Mouse (Mus musculus) midbrain, embryonic 16.5 days (tissue): ENCODE data around the gene Olfr982. TPM values are rescaled to one million over a fixed set of nuclear protein-coding genes. Genes with fewer than 3 reads are reported as not detected.

Experiments
- ATAC-seq: fragments of 200-750 bp; cut with Nextera tagmentation; 2 replicates; pipeline ENCODE4 v1.8.0; 2017; ENCODE audit warnings: moderate TSS enrichment
- H3K27ac ChIP-seq: fragments of 300-500 bp; sonication (generic); 2 replicates; pipeline ENCODE4 v1.5.1; 2014; ENCODE audit warnings: mild to moderate bottlenecking, low read length, mixed read lengths
- H3K27me3 ChIP-seq: fragments of 300-500 bp; sonication (generic); 2 replicates; pipeline ENCODE4 v1.6.1; 2014; ENCODE audit warnings: low read depth, low read length, mixed read lengths; ENCODE audit not compliant: control insufficient read depth, insufficient read depth
- H3K36me3 ChIP-seq: fragments of 300-500 bp; sonication (generic); 2 replicates; pipeline ENCODE4 v1.6.1; 2014; ENCODE audit warnings: mild to moderate bottlenecking, low read length, moderate library complexity, mixed read lengths; ENCODE audit not compliant: control insufficient read depth, insufficient read depth
- H3K4me1 ChIP-seq: fragments of 300-500 bp; sonication (generic); 2 replicates; pipeline ENCODE4 v1.6.1; 2014; ENCODE audit warnings: mild to moderate bottlenecking, low read length, mixed read lengths; ENCODE audit not compliant: control insufficient read depth, insufficient read depth
- H3K4me2 ChIP-seq: fragments of 300-500 bp; sonication (generic); 2 replicates; pipeline ENCODE4 v1.6.1; 2014; ENCODE audit warnings: mild to moderate bottlenecking, low read length, mixed read lengths
- H3K4me3 ChIP-seq: fragments of 300-500 bp; sonication (generic); 2 replicates; pipeline ENCODE4 v1.5.1; 2014; ENCODE audit warnings: low read depth, mild to moderate bottlenecking, low read length, moderate library complexity, mixed read lengths
- H3K9ac ChIP-seq: fragments of 300-500 bp; sonication (generic); 2 replicates; pipeline ENCODE4 v1.6.1; 2014; ENCODE audit warnings: low read depth, low read length, mixed read lengths
- H3K9me3 ChIP-seq: fragments of 300-500 bp; sonication (generic); replicated peaks from 2 replicates; pipeline ENCODE4 v1.6.1; 2014; ENCODE audit warnings: mild to moderate bottlenecking, low read length, mixed read lengths; ENCODE audit not compliant: control insufficient read depth, poor library complexity, severe bottlenecking
- WGBS: fragments of 180-500 bp; shearing (Covaris S2); extraction: QIAGEN DNeasy Blood & Tissue Kit; methylation state at CpG from one replicate; pipeline ENCODE4 v1.1.7; 2014; 5-methylcytosine and 5-hydroxymethylcytosine counted together
- polyA plus RNA-seq: library from polyadenylated mRNA; unstranded; fragments of >200 nt; fragmentation: Nextera tagmentation; extraction: Ambion mirVana; gene quantifications from 2 replicates; pipeline ENCODE4 v1.2.1, GENCODE M21; 2015

Gene Olfr982
- not detected in 2 replicates for polyA plus RNA-seq

DNA sequence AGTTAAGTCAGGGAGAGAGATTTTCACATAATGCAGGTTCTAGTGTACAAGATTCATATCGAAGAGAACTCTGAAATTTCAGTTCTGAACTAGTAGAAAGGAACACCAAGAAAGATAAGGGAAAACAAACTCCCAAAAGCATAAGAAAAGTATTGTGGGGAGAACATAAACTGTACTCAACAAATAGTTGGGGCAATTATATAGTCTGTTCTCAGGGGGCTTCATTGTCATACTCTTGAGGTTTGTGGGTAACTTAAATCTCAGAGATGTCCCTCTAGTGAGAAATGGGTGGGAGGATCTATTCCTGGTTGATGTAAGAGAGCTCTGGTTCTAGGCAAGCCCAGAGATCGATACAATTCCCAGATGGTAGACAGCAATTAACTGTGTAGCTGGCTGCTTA, at the start of gene Olfr982:
Olfr982 (plus strand) TSS at position 301 of the 400 bp plus-strand sequence.
- Histone ChIP-seq H3K27me3 (no peaks in the 10 kb centered on the region), H3K9ac (no peak within 1 kb of the TSS), H3K4me3 (no peak within 1 kb of the TSS), H3K9me3 (no peaks in the 10 kb centered on the region), H3K4me1 (no peaks in the 10 kb centered on the region), H3K4me2 (no peak within 1 kb of the TSS), H3K27ac (no peak within 1 kb of the TSS), H3K36me3 (no peaks in the 10 kb centered on the region)
- WGBS, result 79% methylated on average over 2 of the region's 2 CpGs
- no peak for ATAC-seq

DNA sequence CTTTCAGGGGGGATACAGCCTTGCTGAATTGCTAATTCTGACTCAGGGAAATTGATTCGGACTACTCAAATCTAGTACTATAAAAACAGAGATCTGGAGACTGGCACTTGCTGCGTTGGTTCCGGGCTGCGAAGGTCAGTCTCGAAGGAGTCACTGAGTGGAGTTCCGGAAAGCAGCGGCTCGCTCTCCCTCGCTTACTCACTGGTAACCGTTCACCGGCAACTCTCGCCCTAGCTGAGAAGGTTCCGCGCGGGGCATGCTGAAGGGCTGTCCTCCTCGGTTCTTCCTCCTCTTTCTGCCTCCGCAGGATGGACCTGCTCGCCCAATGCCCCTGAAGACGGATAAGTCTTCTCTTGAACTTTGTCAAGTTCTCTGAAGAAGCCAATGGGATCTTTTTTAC, 23.5 kb upstream of the Olfr982 start:
- Histone ChIP-seq H3K27ac (no peak overlapping the region), H3K9ac (no peak overlapping the region), H3K36me3 (no peaks in the 10 kb centered on the region), H3K4me1 (no peaks in the 10 kb centered on the region), H3K27me3 (no peaks in the 10 kb centered on the region), H3K9me3 (no peaks in the 10 kb centered on the region), H3K4me3 (no peak overlapping the region), H3K4me2 (no peak overlapping the region)
- WGBS, result 96% methylated on average over 19 of the region's 19 CpGs
- no peak for ATAC-seq

DNA sequence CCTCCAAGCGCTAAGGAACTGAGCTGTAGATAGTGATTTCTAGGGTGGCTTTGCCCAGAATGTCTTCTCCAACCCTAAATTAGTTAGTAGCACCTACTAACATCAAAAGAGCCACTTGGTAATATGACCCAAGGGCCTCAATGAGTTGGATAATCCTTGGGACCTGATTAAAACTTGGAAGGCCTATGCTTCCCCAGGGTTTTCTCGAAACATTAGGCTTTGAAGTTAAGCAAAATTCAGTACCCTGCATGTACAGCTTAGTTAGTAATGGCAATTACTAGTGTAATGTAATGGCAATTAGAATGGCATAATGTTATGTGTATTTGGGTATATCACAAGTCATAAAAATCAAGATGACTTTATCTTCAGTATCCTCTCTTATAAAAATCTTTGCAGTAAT, 19.9 kb downstream of the Olfr982 start, which contains the start of gene Olfr983:
Olfr983 (minus strand) TSS at position 101 of the 400 bp plus-strand sequence.
- Histone ChIP-seq H3K4me2 (no peak within 1 kb of the TSS), H3K4me3 (no peak within 1 kb of the TSS), H3K36me3 (no peaks in the 10 kb centered on the region), H3K27me3 (no peaks in the 10 kb centered on the region), H3K27ac (no peak within 1 kb of the TSS), H3K9ac (no peak within 1 kb of the TSS), H3K4me1 (no peaks in the 10 kb centered on the region), H3K9me3 (no peaks in the 10 kb centered on the region)
- no peak for ATAC-seq
- WGBS, result 80% methylated on average over 2 of the region's 2 CpGs

DNA sequence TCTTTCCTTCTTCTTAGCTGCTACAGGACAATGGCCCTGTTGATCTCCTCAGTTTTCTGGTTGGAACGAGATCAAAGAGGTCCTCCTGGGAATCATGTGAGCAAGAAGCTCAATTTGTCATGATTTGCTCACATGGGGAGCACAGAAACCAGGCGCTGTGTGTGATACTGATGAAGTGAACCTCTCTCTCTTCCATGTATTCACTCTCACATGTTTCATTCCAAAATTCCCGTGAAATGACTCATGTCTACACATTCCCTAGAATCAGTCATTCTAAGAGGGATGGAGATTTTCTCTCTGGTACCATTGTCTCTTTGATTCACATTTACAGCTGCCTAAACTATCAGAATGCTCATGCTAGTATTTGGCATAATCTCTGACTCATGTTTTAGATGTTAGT, 21.1 kb downstream of the Olfr982 start:
- Histone ChIP-seq H3K9me3 (no peaks in the 10 kb centered on the region), H3K36me3 (no peaks in the 10 kb centered on the region), H3K4me3 (no peak overlapping the region), H3K27ac (no peak overlapping the region), H3K27me3 (no peaks in the 10 kb centered on the region), H3K4me1 (no peaks in the 10 kb centered on the region), H3K4me2 (no peak overlapping the region), H3K9ac (no peak overlapping the region)
- WGBS, result 62% methylated on average over 3 of the region's 3 CpGs
- ATAC-seq, result no peak

DNA sequence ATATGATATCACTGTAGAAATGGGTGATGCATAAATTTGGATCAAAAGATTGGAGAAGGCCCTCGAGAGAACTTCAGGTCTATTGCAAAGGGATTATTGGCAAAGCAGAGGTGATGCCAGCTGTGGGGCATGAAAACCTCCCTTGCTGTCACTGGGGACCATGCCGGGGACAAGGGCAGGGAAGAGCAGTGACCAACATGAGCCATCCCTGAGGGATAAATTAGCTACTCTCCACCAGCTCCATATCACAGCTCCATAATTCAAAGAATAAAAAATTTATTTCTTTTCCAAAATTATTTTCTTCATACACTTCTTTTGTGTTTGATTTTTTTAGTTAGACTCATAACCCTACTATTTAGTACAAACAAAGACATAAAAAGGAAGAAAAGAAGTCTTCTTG, 40.5 kb downstream of the Olfr982 start, which contains the start of gene Olfr984:
Olfr984 (minus strand) TSS at position 101 of the 400 bp plus-strand sequence.
- no peaks in the 10 kb centered on the region for H3K36me3 ChIP-seq
- no peaks in the 10 kb centered on the region for H3K27me3 ChIP-seq
- no peak for ATAC-seq
- H3K4me2 ChIP-seq, result no peak within 1 kb of the TSS
- no peaks in the 10 kb centered on the region for H3K4me1 ChIP-seq
- H3K9ac ChIP-seq, result no peak within 1 kb of the TSS
- no peak within 1 kb of the TSS for H3K27ac ChIP-seq
- WGBS, result 89% methylated on average over 2 of the region's 2 CpGs
- H3K9me3 ChIP-seq, result no peaks in the 10 kb centered on the region
- H3K4me3 ChIP-seq, result no peak within 1 kb of the TSS

DNA sequence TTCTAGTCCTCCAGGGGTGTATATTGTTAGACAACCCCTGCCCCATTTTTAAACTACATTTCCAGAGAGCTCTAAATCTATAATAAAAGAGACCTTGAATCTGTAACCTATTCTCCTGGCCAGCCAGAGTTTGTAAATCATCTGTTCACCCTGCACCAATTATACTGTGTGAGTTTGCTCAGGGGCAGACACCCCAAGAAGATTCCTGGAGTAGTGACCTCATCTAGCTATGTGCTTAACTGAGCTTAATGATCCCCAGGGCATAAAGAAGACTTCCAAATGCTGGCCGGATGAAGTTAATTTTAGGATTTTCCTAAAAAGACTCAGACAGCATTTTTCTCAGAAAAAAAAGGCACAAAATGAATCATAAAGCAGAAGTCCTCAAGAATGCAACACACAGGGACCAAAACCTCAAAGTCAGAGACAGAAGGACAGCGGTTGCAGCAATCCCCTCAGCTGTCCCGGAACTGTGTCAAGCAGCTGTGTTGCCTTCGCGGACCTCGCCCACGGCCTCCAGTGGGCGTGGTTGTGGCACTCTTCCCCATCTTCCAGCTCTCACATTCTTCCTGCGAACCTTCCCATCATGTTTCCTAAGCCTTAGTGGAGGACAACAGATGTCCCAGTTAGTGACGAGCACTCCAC, 43.1 kb downstream of the Olfr982 start:
- Histone ChIP-seq H3K9ac (no peak overlapping the region), H3K27ac (no peak overlapping the region), H3K36me3 (no peaks in the 10 kb centered on the region), H3K27me3 (no peaks in the 10 kb centered on the region), H3K9me3 (no peaks in the 10 kb centered on the region), H3K4me2 (no peak overlapping the region), H3K4me3 (no peak overlapping the region), H3K4me1 (no peaks in the 10 kb centered on the region)
- 76% methylated on average over 10 of the region's 10 CpGs for WGBS
- no peak for ATAC-seq

DNA sequence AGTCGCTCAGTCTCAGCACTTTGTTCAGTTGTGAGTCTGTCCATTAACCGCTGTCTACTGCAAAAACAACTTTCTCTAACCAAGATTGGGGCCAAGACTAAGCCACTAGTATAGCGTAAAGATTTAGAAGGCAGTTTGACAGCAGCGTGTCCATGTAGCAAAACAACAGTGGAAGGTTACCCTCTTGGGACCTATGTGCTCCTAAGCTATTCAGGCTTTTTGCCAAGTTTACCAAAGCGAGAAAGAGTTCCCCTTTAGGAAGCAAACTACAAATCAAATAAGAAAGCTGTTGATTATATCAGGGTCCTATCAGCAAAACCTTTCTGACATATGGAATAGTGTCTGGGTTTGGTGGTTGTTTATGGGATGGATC, 43.6 kb downstream of the Olfr982 start:
- Histone ChIP-seq H3K36me3 (no peaks in the 10 kb centered on the region), H3K27ac (no peak overlapping the region), H3K4me3 (no peak overlapping the region), H3K9ac (no peak overlapping the region), H3K9me3 (no peaks in the 10 kb centered on the region), H3K4me2 (no peak overlapping the region), H3K27me3 (no peaks in the 10 kb centered on the region), H3K4me1 (no peaks in the 10 kb centered on the region)
- 74% methylated on average over 5 of the region's 5 CpGs for WGBS
- ATAC-seq, result no peak

Other genes with a start within 250 kb of the Olfr982 start
- not detected in 2 replicates for gene Olfr971, start 237.0 kb upstream of the Olfr982 start, polyA plus RNA-seq
- not detected in 2 replicates for gene Olfr972, start 207.4 kb upstream of the Olfr982 start, polyA plus RNA-seq
- not detected in 2 replicates for gene Olfr229, start 166.5 kb upstream of the Olfr982 start, polyA plus RNA-seq
- not detected in 2 replicates for gene Olfr974, start 136.3 kb upstream of the Olfr982 start, polyA plus RNA-seq
- not detected in 2 replicates for gene Olfr975, start 121.8 kb upstream of the Olfr982 start, polyA plus RNA-seq
- not detected in 2 replicates for gene Olfr976, start 112.7 kb upstream of the Olfr982 start, polyA plus RNA-seq
- not detected in 2 replicates for gene Olfr978, start 81.7 kb upstream of the Olfr982 start, polyA plus RNA-seq
- gene Olfr979, start 70.4 kb upstream of the Olfr982 start, polyA plus RNA-seq, result not detected in 2 replicates
- gene Olfr980, start 64.2 kb upstream of the Olfr982 start, polyA plus RNA-seq, result not detected in 2 replicates
- gene Olfr981, start 52.4 kb upstream of the Olfr982 start, polyA plus RNA-seq, result not detected in 2 replicates
- not detected in 2 replicates for gene Olfr983, start 19.8 kb downstream of the Olfr982 start, polyA plus RNA-seq
- gene Olfr984, start 40.4 kb downstream of the Olfr982 start, polyA plus RNA-seq, result not detected in 2 replicates
- gene Olfr985, start 56.4 kb downstream of the Olfr982 start, polyA plus RNA-seq, result not detected in 2 replicates
- not detected in 2 replicates for gene Tmem225, start 74.3 kb downstream of the Olfr982 start, polyA plus RNA-seq
- not detected in 2 replicates for gene Olfr986, start 107.1 kb downstream of the Olfr982 start, polyA plus RNA-seq
- 13.1 and 13.6 TPM in 2 replicates for gene Zfp202, start 118.5 kb downstream of the Olfr982 start, polyA plus RNA-seq
- gene Scn3b, start 195.4 kb downstream of the Olfr982 start, polyA plus RNA-seq, result 188 and 194 TPM in 2 replicates